Mouse (Mus musculus) stomach, postnatal 0 days (tissue): ENCODE measurements around the gene Otud7a.

ENCODE experiments used
- CTCF ChIP-seq: IDR thresholded peaks from 2 replicates; pipeline ENCODE4 v1.5.1; 2016; ENCODE audit warnings: antibody characterized with exemption, low read depth, mild to moderate bottlenecking, moderate library complexity
- EP300 ChIP-seq: optimal IDR thresholded peaks from 2 replicates; pipeline ENCODE3; 2016; ENCODE audit warnings: antibody characterized with exemption

DNA sequence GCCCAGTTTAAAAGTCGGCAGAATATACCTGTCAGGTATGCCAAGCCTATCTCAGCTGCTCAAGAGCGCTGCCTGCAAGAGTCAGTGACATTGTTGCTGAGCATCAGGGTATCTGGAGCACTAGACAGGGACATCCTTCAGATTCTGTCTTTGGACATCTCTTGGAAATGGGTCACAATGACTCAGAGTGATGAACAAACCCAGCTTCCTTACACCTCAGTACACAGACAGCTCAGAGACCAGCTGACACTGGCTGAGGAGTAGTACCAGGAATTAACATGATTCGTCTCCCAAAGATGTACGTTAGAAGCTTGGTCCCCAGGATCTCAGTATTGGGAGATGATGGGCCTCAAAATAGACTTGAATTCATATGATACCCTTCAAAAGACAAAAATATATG lies 332.8 kb downstream of the Otud7a start:
- no peak for TF ChIP-seq CTCF
- no peak for TF ChIP-seq EP300
